Mouse (Mus musculus) retina, adult 2 months (tissue): Measurements from ENCODE around the gene Echdc3.

Experiments used
- DNase-seq: peaks from one replicate; pipeline ENCODE4 v3.0.0-alpha.2; 2012; ENCODE audit warnings: low read depth, low spot score

Echdc3 gene

DNA sequence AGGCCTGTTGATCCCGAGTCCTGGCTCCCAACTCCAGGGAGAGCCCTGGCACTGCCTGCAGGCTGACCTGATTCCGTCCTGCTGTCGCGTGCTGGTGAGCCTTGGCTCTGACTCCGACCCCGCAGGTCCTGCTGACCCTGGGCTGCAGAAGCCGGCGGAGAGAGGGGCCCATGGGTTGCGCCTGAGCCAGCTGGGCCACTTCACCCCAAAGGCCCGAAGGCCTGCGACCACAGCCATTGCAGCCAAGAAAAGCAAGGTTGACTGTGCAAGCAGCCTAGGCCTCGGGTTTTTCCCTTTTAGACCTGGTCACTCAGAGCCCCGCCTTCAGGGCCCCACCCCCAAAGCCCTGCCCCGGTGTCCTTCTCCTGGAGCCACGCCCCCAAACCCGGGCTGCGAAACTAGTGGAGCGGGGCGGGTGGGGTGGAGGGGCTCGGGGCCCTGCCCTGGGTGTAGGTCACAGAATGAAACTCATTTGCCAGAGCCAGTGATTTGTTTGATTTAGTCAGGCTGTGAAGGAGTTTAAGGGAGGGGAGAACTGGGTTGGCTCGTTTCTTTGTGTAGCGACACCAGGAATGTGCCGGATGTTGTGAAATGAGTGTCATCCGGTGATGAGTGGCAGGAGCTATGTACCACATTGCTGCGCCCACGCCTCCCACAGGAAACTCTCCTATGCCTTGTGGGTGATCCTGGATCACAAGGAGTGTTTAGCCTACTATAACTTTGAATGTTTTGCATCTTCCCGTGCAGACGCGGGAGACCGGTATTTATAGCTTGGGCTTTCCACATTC lies at the start of gene Echdc3:
TSS of gene Echdc3 (minus strand) at position 310 of the 788 bp plus-strand sequence.
- peak; percentile 15 for DNase-seq

DNA sequence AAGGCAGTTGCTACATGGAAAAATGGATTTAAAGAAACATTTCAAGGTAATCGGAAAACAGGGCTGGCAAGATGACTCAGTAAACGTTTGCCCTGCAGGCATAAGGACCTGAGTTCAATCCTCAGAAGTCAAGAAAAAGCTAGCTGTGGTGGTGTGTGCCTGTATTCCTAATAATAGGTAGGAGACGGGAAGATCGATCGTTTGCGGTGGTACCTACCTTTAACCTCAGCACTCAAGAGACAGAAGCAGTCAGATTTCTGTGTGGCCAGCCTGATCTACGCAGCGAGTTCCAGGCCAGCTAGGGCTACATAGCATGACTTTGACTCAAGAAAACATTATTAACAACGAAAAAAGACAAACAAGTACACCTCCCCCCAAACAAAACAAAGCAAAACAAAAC lies 48.9 kb upstream of the Echdc3 start:
- DNase-seq: no peak

DNA sequence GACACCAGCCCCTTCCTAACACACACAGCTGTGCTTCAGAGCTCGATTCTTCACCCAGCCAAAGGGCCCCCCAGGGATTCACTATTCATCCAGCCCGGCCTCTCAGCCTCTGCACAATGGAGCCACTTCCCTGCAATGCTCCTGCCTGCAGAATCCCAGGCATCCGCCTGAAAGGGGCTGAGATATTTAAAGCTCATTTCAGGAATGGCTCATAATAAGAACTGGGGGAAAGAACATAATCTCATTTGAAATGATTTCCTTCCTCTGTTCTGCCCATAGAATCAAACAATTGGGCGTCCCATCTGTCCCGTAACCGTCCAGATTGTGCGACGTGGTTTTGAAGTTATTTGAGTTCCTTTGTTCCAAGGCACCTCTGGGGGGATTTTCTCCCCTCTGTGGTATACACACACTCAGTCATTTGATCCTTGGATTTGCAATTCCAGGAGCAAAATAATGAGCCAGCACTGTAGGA lies 48.4 kb upstream of the Echdc3 start:
- DNase-seq: no peak

DNA sequence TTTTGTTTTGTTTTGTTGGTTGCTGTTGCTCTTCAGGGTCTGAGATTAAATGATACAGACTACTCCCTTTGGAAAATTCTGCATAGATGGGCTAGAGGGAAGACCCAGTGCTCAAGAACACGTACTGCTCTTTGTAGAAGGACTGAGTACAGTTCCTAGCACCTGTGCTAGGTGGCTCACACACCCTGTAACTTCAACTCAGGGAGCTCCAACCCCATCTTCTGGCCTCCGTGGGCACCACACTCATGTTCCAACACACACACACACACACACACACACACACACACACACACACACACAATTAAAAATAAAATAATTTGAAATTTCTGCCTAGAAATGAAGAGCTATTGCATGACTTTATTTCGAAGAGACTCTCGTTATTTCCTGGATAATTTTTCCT lies 47.8 kb upstream of the Echdc3 start:
- DNase-seq: no peak

DNA sequence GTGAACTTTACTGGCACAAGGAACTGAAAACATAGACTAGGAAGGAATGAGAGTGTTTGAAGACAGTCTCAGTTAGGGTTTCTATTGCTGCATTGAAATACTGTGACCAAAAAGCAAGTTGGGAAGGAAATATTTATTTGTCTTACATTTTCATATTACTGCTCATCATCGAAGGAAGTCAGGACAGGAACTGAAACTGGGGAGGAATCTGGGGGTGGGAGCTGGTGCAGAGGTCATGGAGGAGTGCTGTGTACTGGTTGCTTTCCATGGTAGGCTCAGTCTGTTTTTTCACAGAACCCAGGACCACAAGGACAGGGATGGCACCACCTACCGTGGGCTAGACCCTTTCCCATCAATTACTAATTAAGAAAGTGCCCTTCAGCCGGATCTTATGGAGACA lies 46.3 kb upstream of the Echdc3 start:
- DNase-seq: no peak

DNA sequence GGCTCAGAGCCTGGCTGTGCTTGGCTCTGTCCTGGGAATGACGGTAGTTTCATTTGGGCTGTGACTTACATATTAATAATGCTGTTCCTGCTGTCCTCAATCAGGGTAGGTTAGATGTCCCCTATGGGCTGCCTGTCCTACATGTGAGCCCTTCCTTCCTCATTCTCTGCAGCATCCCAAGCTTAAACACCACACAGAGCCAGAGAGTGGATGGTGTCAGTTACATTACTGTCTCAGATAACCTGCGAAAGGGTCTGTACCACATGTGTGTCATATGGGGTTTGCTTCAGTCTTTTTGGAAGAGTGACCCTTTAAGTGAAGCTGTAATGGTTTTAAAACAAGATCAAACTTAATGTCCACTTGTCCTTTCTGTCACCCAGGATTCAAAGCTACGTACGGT lies 45.2 kb upstream of the Echdc3 start:
- DNase-seq: no peak

DNA sequence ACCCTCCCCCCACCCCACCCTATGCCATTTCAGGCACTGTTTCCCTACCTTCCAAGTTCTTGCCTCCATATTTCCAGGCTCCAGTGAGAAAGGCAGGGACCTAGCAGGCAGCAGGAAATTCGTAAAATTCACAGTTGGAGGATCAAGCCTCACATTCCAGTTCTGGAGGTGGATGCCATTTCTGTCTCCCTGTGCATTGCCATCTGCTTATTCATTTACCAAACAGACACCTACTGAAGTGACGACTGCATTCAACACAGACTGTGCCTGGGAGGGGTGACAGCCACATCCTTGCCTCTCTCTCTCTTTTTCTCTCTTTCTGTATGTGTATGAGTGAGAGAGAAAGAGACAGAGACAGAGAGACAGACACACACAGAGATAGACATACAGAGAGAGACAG lies 44.3 kb upstream of the Echdc3 start:
- no peak for DNase-seq

DNA sequence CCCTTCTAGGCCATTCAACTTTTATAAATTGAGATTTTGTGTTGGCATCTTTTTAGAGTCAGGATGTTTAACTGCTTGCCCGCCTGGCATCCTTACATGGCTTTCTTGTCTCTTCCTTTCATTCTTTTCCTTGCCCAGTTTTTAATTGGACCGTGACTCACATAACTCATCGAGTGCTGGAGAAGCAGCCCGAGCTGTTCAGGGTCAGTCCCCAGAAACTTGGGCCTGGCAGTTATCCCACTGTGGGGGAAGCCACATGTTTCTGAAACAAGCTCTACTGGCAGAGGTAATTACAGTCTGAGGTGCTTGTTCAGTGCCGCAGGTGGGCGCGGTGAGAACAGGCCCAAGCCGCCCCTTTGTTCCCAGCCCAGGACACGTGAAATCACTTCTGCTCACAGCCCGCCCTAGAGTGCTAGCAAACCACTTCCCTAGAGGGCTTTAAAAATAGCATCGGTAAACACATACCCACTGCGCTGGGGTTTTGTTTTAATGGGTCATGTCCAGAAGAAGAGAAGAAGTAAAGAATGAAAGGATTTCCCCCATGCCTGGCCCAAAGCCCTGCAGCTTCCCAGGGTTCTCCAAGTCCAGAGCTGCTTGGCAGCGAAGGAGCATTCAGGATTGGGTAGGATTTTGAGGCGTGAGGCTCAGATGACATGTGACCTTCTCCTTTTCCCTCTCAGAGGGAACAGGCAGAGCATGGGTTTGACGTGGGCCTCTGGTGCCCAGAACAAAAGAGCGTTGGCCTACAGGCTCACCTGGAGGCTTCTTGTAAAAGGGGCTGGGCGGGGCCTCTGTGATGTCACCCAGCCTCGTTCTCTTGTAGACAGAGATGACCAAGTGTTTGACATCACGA lies 43.4 kb upstream of the Echdc3 start:
- DNase-seq: no peak

DNA sequence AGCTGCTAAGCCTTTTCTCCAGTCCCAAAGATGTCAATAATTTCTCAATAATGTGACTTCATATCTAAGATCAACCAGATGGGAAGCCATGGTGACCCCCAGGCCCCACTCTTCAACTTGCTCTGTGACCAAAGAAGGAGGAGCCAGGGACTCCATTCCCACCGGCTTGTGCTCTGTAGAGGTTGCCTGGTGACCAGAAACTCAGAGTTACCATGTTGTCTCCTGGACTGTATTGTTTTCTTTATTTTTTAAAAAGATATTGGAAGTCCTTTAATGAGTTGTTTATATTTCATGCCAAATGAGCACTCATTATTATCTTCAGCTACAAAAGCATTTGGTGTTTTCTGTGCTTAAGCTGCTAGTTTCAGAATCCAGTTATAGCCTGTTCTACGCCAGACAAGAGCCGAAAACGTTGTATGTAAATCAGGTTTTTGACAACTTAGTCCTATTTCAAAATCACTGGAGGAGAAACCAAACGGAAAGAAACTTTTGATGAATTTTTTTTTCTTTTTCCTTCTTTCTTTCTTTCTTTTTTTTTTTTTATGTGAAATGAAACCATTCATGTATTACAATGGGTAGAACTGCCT lies 42.7 kb upstream of the Echdc3 start:
- DNase-seq: no peak

DNA sequence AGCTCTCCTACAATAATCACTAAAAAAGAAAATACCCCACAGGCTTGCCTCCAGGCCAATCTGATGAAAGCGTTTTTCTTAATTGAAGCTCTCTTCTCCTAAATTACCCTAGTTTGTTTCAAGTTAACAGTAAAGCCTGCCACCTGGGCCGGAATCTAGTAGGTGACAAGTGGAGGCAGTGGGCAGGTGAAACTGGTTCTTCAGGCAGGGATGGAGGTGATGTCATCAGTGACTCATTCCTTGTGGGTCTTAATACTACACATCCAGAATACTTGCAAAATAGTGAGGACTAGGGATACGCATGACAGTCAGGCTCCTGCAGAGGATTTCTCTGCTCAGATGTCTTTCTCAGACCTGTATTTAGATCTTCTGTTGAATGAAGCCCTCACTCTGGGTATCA lies 39.7 kb upstream of the Echdc3 start:
- no peak for DNase-seq

DNA sequence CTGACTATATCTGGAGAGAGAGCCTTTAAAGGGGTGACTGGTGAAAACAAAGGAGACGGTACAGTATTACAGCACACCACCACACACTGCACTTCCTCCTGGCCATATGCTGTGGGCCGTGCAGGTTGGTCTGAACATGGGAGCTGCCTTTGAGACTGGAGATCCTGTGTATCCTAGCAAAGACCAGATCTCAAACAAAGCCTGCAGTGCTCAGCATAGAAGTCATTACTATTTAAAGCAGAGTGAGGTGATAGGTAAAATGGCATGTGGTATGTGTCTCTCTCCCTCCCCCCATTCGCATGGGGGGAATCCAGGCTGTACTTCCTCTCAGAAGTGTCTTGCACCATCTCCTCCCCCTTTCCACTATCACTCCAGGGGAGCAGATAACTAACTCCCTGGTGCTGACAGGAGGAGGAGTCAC lies 38.3 kb upstream of the Echdc3 start:
- DNase-seq: no peak

DNA sequence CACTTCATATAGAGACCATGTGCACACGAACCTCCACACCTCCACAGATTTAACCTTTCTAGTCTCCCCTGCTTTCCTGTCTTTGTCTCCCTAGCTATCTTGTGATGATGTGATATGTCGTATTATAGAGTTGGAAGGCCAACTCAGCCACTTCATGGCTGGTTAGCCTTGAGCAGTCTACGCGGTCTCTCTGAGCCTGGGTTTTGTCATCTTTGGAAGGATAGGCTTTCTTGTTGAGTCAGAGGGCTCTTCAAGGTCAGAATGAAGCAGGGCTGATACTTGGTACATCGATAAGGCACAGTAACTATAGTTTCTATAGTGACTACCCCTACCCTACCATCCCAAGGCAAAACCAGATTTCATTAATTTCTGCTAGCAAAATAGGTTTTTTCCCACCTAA lies 28.6 kb upstream of the Echdc3 start:
- DNase-seq: no peak

DNA sequence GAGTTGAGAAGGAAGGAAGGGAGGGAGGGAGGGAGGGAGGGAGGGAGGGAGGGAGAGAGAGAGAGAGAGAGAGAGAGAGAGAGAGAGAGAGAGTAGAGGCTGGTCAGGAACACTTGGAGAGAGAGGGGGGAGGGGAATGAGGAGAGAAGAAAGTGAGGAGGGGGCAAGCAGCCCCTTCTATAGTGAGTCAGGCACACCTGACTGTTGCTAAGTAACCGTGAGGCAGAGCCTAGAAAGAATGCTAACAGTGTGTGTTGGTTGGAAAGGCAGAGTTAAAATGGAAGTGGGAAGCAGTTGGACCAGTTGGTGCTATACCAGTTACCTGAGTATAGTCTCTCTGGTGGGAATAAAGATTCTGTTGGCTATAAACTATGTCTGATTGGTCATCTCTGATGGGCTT lies 27.2 kb upstream of the Echdc3 start:
- DNase-seq: no peak

DNA sequence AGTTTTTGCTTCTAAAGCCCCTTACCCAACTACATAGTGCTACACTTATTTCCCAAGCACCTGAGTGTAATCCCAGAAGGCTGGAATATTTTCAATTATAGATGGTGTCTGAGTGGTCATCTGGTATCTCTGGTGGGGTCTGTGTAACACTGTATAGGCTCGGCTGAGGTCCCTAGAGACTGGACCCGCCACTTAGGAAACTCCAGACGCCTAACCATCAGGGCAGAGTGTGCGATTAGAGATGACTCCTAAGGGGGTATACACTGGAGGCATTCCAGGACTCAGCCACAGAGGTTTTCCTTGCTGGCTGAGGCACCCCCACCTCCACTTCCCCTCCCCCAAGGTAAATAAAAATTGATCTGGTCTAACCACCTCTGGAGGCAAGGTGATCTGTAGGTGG lies 26.5 kb upstream of the Echdc3 start:
- DNase-seq: no peak

DNA sequence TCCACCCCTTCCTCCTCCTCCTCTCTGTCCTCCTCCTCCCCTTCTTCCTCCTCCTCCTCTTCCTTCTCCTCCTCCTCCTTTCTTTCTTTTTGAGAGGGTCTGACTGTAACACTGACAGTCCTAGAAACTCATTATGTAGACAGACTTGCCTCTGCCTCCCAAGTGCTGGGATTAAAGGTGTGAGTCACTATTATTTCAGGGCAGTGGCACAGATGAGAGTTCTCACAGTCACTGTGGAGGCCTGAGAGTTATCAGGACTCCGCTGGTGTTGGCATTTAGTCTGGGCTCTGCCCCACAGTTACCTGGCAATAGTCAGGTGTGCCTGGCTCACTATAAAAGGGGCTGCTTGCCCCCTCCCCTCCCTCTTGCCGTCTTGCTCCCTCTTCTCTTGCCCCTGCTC lies 25.8 kb upstream of the Echdc3 start:
- DNase-seq: no peak

DNA sequence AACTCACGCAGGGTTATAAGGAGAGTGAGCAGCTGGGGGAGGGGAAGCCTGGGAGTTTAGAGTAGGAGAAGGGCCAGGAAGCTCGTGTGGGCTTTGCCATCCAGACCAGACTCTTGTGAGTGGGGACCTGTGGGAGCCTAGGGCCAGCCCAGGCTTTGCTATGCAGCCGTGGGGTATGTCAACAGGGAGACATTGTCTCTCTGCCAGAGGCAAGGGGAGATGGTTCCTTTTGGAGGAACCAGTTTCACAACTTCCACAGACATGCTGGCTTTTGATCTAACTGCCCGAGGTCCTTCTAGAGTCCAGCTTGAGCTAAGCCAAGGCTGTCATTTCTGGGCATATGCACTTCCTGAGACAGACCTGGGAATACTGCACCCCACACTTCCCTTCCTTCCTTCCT lies 25.4 kb upstream of the Echdc3 start:
- no peak for DNase-seq

DNA sequence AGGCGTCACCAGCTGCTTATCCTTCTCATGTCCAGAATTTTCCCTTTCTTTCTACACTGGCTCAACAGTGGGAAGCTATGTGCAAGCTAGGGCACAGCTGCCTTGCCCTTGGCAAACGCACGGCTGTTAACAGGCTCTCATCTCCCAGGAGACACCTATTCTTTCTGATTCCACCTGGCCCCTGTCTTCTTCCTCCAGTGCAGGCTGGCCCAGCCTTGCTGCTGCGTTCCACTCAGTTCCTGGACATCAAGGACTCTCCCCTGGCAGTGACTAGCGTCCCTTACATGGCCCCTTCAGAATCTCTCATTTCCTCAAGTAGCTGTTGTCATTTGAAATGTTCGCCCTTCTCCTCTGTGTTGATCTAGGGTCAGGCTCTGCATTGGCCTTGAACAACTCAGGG lies 20.5 kb upstream of the Echdc3 start:
- DNase-seq: no peak

DNA sequence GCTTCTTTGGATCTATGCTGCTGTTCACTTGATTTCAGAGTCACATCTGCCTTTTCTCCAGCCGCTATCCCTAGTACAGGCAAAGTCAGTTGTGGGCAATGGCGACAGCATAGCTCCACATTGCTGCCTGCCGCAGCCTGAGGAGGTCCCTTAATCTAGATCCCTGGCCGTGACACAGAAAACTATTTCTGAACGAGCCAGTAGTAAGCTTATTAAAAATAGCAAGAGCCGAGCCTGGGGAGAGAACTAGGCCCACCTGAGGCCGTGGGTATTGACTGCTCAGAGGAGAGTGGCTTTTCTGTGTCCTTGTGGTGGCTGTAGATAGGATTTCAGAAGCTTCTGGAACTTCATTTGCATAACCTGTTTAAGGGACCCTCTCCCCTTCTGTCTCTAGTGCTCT lies 19.9 kb upstream of the Echdc3 start:
- DNase-seq: peak; percentile 38

DNA sequence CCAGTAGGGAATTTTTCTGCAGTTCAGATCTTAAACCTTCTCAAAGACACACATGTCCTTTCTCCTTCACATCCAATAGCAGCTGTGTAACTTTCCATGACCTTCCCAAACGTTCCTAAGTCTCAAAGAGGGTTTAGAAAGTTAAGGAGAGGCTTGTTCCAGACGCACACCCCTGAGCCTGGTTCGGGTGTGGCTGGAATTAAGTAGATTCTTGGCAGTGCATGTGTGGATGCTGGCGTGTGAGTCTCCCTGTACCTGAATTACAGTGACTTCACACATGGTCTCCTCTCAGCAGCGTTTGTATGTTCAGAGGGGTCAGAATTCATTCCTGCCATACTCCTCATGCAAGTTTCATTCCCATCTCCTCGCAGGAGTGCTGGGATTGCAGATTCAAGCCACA lies 18.0 kb upstream of the Echdc3 start:
- no peak for DNase-seq

DNA sequence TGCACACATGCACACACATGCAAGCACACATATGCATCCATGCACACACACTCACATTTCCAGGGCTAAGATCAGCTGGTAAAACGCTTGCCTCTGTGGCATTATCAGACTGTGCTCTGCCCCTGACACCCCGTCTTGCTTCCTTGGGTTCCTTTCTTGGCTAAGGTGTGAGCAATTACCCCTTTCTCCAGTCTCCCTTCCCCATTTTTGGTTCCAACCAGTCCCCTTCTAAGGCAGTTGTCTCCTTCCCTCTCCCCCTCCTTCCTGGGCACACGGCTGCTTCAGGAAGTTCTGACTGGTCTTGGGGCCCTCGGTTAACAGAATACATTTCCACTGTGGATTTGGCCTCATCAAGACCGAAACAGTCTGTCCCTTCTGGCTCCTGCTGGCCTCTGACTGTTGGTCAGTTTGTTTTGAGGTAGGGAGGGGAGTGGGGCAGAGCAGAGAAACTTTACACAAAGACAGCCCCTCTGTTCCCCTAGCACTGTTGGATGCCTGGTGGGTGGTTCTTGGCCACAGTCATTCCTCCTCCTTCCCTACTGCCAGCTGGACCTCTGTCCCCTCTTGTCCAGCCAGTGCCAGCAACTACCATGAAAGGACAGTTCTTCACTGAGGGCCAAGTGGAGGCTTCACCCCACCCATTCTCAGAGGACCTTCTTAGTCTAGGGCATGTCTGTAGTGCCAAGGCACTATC lies 16.9 kb upstream of the Echdc3 start:
- DNase-seq: no peak

DNA sequence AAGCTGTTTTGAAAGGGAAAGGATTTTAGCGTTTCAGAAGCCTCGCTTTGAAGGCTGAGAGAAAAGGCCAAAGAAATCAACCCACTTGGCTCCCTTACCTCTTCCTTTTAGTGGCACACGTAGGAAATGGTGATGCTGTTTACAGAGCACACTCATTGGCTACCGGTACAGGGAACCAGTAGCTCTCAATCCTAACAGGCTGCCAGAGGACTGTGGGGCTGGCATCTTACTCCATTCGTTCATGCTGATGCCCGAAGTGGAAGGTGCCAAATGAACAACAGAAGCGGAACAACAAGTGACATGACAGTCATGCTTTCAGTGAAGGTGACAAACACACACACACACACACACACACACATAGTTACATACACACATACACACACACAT lies 14.2 kb upstream of the Echdc3 start:
- DNase-seq: no peak
